Mouse (Mus musculus) olfactory bulb, adult 2 months (tissue): Measurements from ENCODE around the gene Gusb. TPM values are rescaled to one million over a fixed set of nuclear protein-coding genes. Genes with fewer than 3 reads are reported as not detected.
"Not testable (repeated sequence)": the region's sequence is repeated elsewhere in the genome, so short reads cannot be mapped to it uniquely, and the experiment has no call there.

Experiments used
- H3K27ac ChIP-seq: fragments of 200-500 bp; 2 replicates; pipeline ENCODE4 v1.5.1; 2012; ENCODE audit warnings: low read depth, low read length; ENCODE audit not compliant: insufficient read depth
- H3K4me1 ChIP-seq: fragments of 200-500 bp; 2 replicates; pipeline ENCODE4 v1.6.1; 2012; ENCODE audit warnings: low read length; ENCODE audit not compliant: control insufficient read depth, insufficient read depth
- H3K4me3 ChIP-seq: fragments of 200-500 bp; 2 replicates; pipeline ENCODE4 v1.5.1; 2012; ENCODE audit warnings: mild to moderate bottlenecking, low read depth, low read length, moderate library complexity; ENCODE audit not compliant: insufficient read depth
- CTCF ChIP-seq: fragments of 200-500 bp; IDR thresholded peaks from 2 replicates; pipeline ENCODE4 v1.5.1; 2012; ENCODE audit warnings: low read depth, mild to moderate bottlenecking, low read length, moderate library complexity; ENCODE audit not compliant: insufficient read depth
- POLR2A ChIP-seq: fragments of 200-500 bp; IDR thresholded peaks from 2 replicates; pipeline ENCODE4 v1.6.1; 2012; ENCODE audit warnings: mild to moderate bottlenecking, low read depth, low read length, moderate library complexity; ENCODE audit not compliant: insufficient read depth
- WGBS: fragments of 180-500 bp; shearing (Covaris S2); methylation state at CpG from one replicate; pipeline ENCODE4 v1.1.7; 2018; 5-methylcytosine and 5-hydroxymethylcytosine counted together
- polyA plus RNA-seq: library from polyadenylated mRNA; stranded (reverse); fragments of >200 nt; gene quantifications from 2 replicates; pipeline ENCODE4 v1.2.4, GENCODE M21; 2012; ENCODE audit warnings: low replicate concordance; ENCODE audit not compliant: missing spikeins, insufficient read depth, insufficient read length

Gusb gene
- polyA plus RNA-seq, 1 experiment, result not detected

DNA sequence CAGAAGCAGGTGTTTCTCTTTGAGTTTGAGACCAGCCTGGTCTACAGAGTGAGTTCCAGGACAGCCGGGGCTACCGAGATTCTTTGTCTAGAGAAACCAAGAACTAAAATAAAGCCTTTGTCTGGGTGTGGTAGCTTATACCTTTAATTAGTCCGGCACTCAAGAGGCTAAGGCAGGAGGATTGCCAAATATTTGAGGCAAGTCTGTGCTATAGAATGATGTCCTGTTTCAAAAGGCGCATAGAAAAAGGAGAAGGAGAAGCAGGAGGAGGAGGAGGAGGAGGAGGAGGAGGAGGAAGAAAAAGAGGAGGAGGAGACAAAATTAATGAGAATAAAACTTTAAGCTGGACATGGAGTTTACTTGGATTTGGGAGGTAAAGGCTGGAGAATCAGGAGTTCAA, 39.6 kb downstream of the Gusb start:
- Histone ChIP-seq H3K4me1 (peaks cover 2% of the 10 kb centered on the region), H3K27ac (no peak overlapping the region), H3K4me3 (no peak overlapping the region)
- TF ChIP-seq POLR2A (no peak), CTCF (no peak)
- 50% methylated on average over 4 of the region's 4 CpGs for WGBS

DNA sequence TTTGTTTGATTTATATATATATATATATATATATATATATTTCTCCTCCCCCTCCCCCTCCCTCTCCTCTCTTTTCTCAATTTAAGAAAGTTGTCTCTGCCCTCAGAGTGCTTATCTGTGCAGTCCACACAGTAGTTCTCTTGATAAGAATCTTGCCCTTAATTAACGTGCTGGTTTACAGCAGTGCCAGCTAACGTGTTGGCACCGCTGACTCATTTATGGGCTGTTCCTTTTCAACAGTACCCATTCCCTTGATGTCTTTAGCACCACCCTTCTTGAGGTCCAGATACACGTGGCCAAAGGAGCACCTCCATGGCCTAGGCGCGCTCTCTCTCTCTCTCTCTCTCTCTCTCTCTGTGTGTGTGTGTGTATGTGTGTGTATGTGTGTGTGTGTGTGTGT, 47.1 kb downstream of the Gusb start:
- Histone ChIP-seq H3K4me3 (no peak overlapping the region), H3K4me1 (no peaks in the 10 kb centered on the region), H3K27ac (no peak overlapping the region)
- WGBS, result 45% methylated on average over 6 of the region's 6 CpGs
- TF ChIP-seq POLR2A (no peak), CTCF (no peak)

DNA sequence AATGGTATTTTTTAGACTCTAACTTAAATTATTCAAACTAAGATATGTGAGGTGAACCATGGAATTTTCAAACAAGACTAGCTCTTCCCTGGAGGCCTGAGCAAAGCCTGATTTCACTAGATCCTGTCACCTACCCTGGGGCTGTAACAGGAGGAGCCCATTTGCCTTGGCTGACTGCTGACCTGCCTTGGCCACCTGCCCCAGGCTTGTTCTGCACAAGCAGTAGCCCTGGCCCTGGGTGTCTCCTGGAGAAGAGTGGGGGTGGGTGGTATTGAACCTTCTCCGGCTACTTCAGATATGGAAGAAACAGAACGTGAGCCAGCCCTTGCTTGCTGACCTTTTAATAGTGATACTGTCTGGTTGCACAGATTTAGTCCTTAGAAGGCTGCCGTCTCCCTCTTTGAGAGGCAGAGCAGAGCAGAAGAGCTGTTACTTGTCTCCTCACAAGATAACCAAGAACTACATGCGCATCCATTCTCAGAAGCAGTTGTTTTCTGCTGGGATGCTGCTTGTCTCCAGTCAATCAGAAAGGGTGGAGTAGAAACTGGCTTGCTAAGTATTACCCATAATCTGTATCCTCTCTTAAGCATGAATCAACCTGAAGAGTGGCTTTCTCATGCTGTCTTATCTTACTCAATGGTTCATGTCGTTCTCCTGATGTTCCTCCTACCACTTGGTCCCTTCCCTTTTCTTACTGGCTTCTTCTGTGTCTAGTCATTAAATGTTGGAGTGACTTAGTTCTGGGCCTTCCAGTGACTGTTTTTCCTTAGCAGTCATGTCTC, 48.2 kb downstream of the Gusb start:
- Histone ChIP-seq H3K4me3 (no peak overlapping the region), H3K4me1 (no peaks in the 10 kb centered on the region), H3K27ac (no peak overlapping the region)
- 84% methylated on average over 5 of the region's 5 CpGs for WGBS
- TF ChIP-seq CTCF (no peak), POLR2A (no peak)

DNA sequence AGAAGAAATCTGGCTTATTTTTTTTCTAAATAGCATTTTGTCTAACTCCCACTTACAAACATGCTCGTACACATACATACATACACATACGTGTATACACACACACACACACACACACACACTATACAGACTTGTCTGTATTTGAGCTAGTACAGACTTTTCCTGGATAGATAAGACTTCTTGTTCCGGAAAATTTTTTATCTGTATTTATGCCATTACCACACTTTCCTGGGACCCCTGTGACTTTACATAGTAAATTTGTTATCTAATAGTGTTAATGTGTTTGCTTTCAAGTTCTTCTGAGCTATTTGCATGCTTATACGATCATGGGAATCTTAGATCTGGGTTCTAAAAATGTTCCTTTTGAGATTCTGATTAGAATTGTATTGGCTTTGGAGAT, 50.7 kb downstream of the Gusb start:
- Histone ChIP-seq H3K4me1 (no peaks in the 10 kb centered on the region), H3K4me3 (no peak overlapping the region), H3K27ac (no peak overlapping the region)
- 92% methylated on average over 4 of the region's 4 CpGs for WGBS
- TF ChIP-seq POLR2A, result no peak
- TF ChIP-seq CTCF, result no peak

DNA sequence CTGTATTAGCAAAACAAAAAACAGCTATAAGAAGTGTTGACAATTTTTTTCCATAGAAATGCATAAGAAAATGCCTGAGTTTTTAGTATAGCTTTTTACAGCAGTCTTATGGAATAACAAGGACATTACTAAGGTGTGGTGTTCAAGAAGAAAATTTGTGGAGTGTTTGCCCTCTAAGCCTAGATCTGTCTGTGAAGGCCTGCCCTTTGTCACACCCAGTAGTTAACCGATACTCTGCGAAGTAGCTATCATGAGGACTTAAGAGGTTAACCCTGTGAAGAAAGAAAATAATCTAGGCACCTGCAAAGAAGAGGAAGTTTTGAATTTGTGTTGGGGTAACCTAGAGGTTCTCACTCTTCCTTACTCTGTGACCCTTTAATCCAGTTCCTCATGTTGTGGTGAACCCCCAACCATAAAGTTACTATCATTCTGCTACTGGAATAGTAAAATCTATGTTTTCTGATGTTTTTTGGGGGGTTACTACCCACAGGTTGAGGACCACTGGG, 55.3 kb downstream of the Gusb start:
- TF ChIP-seq POLR2A, result no peak
- no peak for TF ChIP-seq CTCF
- H3K27ac ChIP-seq, result no peak overlapping the region
- WGBS, result 93% methylated on average over 2 of the region's 2 CpGs
- no peaks in the 10 kb centered on the region for H3K4me1 ChIP-seq
- H3K4me3 ChIP-seq, result no peak overlapping the region

DNA sequence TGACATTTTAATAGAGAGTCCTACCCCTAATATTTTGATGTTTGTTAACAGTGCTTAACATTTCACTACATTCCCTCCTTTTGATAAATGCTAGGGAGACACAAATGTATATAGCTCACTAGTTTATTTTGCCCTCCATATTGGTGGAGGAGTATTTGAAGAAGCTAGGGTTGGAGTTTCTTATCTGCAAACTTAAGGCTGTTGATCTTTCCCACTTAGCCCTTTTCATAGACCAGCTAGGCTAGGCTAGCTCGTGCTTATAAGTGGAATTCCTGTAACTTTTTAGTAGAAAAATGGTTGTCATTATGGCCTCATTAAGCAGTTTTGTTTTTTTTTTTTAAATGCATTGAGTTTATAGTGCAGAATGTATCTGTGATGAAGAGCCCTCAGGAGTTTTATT, 59.4 kb downstream of the Gusb start:
- WGBS, result 87% methylated on average over 1 of the region's 1 CpGs

DNA sequence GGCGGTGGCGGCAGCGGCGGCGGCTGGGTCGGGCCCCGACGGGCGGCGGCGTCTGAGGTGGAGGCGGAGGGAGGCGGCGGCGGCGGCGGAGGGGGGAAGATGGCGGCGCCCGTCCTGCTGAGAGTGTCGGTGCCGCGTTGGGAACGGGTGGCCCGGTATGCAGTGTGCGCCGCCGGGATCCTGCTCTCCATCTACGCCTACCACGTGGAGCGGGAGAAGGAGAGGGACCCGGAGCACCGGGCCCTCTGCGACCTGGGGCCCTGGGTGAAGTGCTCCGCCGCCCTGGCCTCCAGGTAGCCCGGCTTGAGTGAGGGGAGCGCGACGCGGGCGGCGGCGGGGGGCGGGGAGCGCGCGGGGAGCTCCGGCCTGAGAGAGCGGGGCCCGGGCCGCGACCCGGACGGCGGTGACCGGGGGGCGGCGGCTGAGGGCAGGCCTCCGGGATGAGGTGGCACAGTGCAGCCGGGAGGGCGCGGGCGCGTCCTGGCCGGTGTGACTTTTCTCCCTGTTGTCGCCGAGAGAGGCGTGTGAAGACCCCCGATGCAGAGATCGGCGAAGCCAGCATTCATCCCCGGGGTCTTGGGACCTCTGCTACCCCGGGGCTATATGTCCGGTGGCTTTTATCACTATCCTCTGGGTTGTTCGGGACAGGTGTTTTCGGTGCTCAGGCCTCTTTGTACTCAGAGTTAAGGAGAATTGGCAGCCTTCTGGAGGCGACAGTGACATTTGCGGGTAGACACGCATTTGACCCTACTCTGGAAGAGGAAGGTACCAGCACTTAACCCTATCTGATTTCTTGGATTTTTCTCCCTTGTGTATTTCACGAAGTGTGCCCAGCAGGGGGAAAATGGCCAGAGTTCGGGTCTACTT, 60.5 kb downstream of the Gusb start:
- not testable (repeated sequence) for H3K27ac ChIP-seq, H3K4me1 ChIP-seq
- peak overlapping the region; percentile 94 for H3K4me3 ChIP-seq
- under 1% methylated on average over 45 of the region's 82 CpGs for WGBS

More for the DNA sequence above, 59.4 kb downstream of the Gusb start:
- Histone ChIP-seq H3K4me3 (no peak overlapping the region), H3K27ac (no peak overlapping the region), H3K4me1 (no peaks in the 10 kb centered on the region)
- TF ChIP-seq CTCF, result no peak
- TF ChIP-seq POLR2A, result no peak

DNA sequence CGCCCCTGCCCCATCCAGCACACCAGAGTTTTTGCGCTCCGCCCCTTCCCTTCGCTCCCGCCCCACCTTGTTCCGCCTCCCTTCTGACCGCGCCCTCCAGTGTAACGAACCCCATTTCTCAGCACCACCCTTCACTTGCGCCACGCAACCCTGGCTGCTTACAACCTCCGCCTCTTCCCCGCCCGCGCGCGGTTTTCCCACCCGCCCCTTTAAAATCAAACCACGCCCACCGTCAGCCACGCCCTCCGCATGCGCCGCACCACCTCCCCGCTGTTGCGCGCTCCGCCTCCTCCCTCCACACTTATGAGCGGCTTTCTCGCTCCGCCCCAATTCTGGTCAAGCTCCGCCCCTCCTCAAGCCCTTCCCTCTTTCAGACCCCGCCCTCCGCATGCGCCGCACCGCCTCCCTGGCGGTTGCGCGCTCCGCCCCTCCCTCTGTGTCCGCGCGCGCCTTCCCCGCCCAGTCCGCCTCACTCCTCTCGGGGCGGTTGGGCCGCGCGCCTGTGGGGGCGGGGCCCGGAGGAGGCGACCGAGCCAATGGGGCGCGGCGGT, 61.3 kb downstream of the Gusb start, which contains the start of gene Vkorc1l1:
Gene Vkorc1l1 (plus strand): TSS at position 476 of the 551 bp plus-strand sequence.
- 1% methylated on average over 59 of the region's 59 CpGs for WGBS
- Histone ChIP-seq H3K4me3 (peak within 1 kb of the TSS; percentile 94), H3K27ac (no peak within 1 kb of the TSS), H3K4me1 (no peaks in the 10 kb centered on the region)
- TF ChIP-seq POLR2A, result no peak
- TF ChIP-seq CTCF, result no peak
